Mouse (Mus musculus) MEL (cell line): ENCODE measurements around the gene Prss32. TPM values are rescaled to one million over a fixed set of nuclear protein-coding genes. Genes with fewer than 3 reads are reported as not detected.

Source experiments
- DNase-seq: peaks from one replicate; pipeline ENCODE4 v3.0.0; 2011; ENCODE audit warnings: low read depth, low spot score
- H3K27ac ChIP-seq: 2 replicates; pipeline ENCODE4 v1.5.1; 2012; ENCODE audit warnings: low read depth, mild to moderate bottlenecking, control low read depth, low read length, moderate library complexity; ENCODE audit not compliant: control insufficient read depth
- H3K27me3 ChIP-seq, 2 experiments: fragments of 150-350 bp in 1 of 2; sonication (generic) in 1 of 2; 2 replicates each; pipeline ENCODE4 v1.6.1; 2012; ENCODE audit warnings: low read length in 2 of 2, mild to moderate bottlenecking in 2 of 2, improper control_type of control experiment in 1 of 2, moderate library complexity in 1 of 2; ENCODE audit not compliant: insufficient read depth in 2 of 2, control insufficient read depth in 1 of 2
- H3K36me3 ChIP-seq, 2 experiments: 2 replicates each; pipeline ENCODE4 v1.6.1; 2012 to 2014; ENCODE audit warnings: low read length in 2 of 2, improper control_type of control experiment in 1 of 2, inconsistent platforms in 1 of 2, mild to moderate bottlenecking in 1 of 2; ENCODE audit not compliant: insufficient read depth in 2 of 2, control insufficient read depth in 1 of 2
- H3K4me1 ChIP-seq, 2 experiments: fragments of 150-350 bp in 1 of 2; sonication (generic) in 1 of 2; 2 replicates each; pipeline ENCODE4 v1.6.1; 2012; ENCODE audit warnings: low read length in 2 of 2, improper control_type of control experiment in 1 of 2, mild to moderate bottlenecking in 1 of 2; ENCODE audit not compliant: insufficient read depth in 2 of 2, control insufficient read depth in 1 of 2
- H3K4me3 ChIP-seq, 2 experiments: fragments of 150-350 bp in 1 of 2; sonication (generic) in 1 of 2; 2 replicates each; pipeline ENCODE4 v1.5.1; 2012; ENCODE audit warnings: low read depth in 2 of 2, low read length in 2 of 2, mild to moderate bottlenecking in 2 of 2, moderate library complexity in 2 of 2, control low read depth in 1 of 2, improper control_type of control experiment in 1 of 2; ENCODE audit not compliant: control insufficient read depth in 1 of 2, insufficient read depth in 1 of 2
- H3K79me2 ChIP-seq: 2 replicates; pipeline ENCODE4 v1.6.1; 2012; ENCODE audit warnings: mild to moderate bottlenecking, low read length, moderate library complexity; ENCODE audit not compliant: control insufficient read depth, poor library complexity, insufficient read depth
- H3K9ac ChIP-seq: 2 replicates; pipeline ENCODE4 v1.6.1; 2012; ENCODE audit warnings: low read depth, mild to moderate bottlenecking, control low read depth, low read length, moderate library complexity; ENCODE audit not compliant: control insufficient read depth, poor library complexity, severe bottlenecking
- H3K9me3 ChIP-seq: fragments of 150-350 bp; sonication (generic); replicated peaks from 2 replicates; pipeline ENCODE4 v1.6.1; 2012; ENCODE audit warnings: mild to moderate bottlenecking, low read length, improper control_type of control experiment, moderate library complexity; ENCODE audit not compliant: insufficient read depth
- CHD2 ChIP-seq: IDR thresholded peaks from 2 replicates; pipeline ENCODE4 v1.6.1; 2011; ENCODE audit warnings: low read length, improper control_type of control experiment
- ELF1 ChIP-seq: IDR thresholded peaks from 2 replicates; pipeline ENCODE4 v1.6.1; 2014; ENCODE audit warnings: low read depth, mild to moderate bottlenecking, inconsistent platforms, low read length, improper control_type of control experiment, moderate library complexity
- GATA1 ChIP-seq: IDR thresholded peaks from 2 replicates; pipeline ENCODE4 v1.6.1; 2011; ENCODE audit warnings: low read depth, low read length, improper control_type of control experiment
- HCFC1 ChIP-seq: IDR thresholded peaks from 2 replicates; pipeline ENCODE4 v1.6.1; 2012; ENCODE audit warnings: low read depth, mild to moderate bottlenecking, inconsistent platforms, low read length, improper control_type of control experiment, moderate library complexity
- JUND ChIP-seq: IDR thresholded peaks from 2 replicates; pipeline ENCODE4 v1.6.1; 2011; ENCODE audit warnings: low read depth, mild to moderate bottlenecking, improper control_type of control experiment, low read length
- MAX ChIP-seq: IDR thresholded peaks from 2 replicates; pipeline ENCODE4 v1.6.1; 2011; ENCODE audit warnings: low read length, improper control_type of control experiment
- MEF2A ChIP-seq: IDR thresholded peaks from 2 replicates; pipeline ENCODE4 v1.6.1; 2014; ENCODE audit warnings: low read depth, mild to moderate bottlenecking, inconsistent platforms, low read length, improper control_type of control experiment; ENCODE audit not compliant: poor library complexity, insufficient replicate concordance, severe bottlenecking; ENCODE audit errors: extremely low read depth
- POLR2A ChIP-seq, 2 experiments: IDR thresholded peaks; 2 replicates each; pipeline ENCODE4 v1.6.1; 2011 to 2012; ENCODE audit warnings: low read length in 2 of 2, mild to moderate bottlenecking in 2 of 2, control low read depth in 1 of 2, improper control_type of control experiment in 1 of 2, low read depth in 1 of 2, moderate library complexity in 1 of 2; ENCODE audit not compliant: control insufficient read depth in 1 of 2, insufficient read depth in 1 of 2, poor library complexity in 1 of 2
- POLR2AphosphoS5 ChIP-seq: IDR thresholded peaks from 2 replicates; pipeline ENCODE4 v1.6.1; 2012; ENCODE audit warnings: low read depth, borderline replicate concordance, mild to moderate bottlenecking, inconsistent platforms, low read length, moderate library complexity, mixed read lengths
- SIN3A ChIP-seq: IDR thresholded peaks from 2 replicates; pipeline ENCODE4 v1.6.1; 2012; ENCODE audit warnings: low read length, improper control_type of control experiment, inconsistent platforms
- SMC3 ChIP-seq: IDR thresholded peaks from 2 replicates; pipeline ENCODE4 v1.6.1; 2011; ENCODE audit warnings: low read depth, low read length, improper control_type of control experiment
- TAL1 ChIP-seq: IDR thresholded peaks from 2 replicates; pipeline ENCODE4 v1.6.1; 2012; ENCODE audit warnings: mild to moderate bottlenecking, inconsistent platforms, low read length, moderate library complexity, mixed read lengths
- USF2 ChIP-seq, 2 experiments: IDR thresholded peaks; 2 replicates each; pipeline ENCODE4 v1.6.1; 2011 to 2012; ENCODE audit warnings: improper control_type of control experiment in 2 of 2, low read length in 2 of 2, borderline replicate concordance in 1 of 2, inconsistent platforms in 1 of 2, low read depth in 1 of 2, mild to moderate bottlenecking in 1 of 2; ENCODE audit not compliant: insufficient read depth in 1 of 2
- ZC3H11A ChIP-seq: IDR thresholded peaks from 2 replicates; pipeline ENCODE4 v1.6.1; 2012; ENCODE audit warnings: low read depth, mild to moderate bottlenecking, inconsistent platforms, low read length, improper control_type of control experiment
- ZKSCAN1 ChIP-seq: IDR thresholded peaks from 2 replicates; pipeline ENCODE4 v1.6.1; 2012; ENCODE audit warnings: low read depth, mild to moderate bottlenecking, inconsistent platforms, low read length, improper control_type of control experiment, moderate library complexity
- ZNF384 ChIP-seq: IDR thresholded peaks from 2 replicates; pipeline ENCODE4 v1.6.1; 2012; ENCODE audit warnings: low read depth, mild to moderate bottlenecking, inconsistent platforms, low read length, improper control_type of control experiment
- polyA plus RNA-seq, 2 experiments: library from polyadenylated mRNA; stranded (reverse) in 1 of 2; unstranded in 1 of 2; fragments of >175 nt in 1 of 2; fragments of >200 nt in 1 of 2; gene quantifications; 2 replicates each; pipeline versions ENCODE4 v1.2.1 to v1.2.4; 2012; ENCODE audit warnings: low replicate concordance in 2 of 2, low read depth in 1 of 2; ENCODE audit not compliant: insufficient read length in 2 of 2, insufficient read depth in 1 of 2, missing spikeins in 1 of 2
- total RNA-seq: library from RNA; depleted of rRNA; stranded (reverse); fragments of 300-350 nt; gene quantifications from 2 replicates; pipeline ENCODE4 v1.2.3, GENCODE M21; 2012

Gene Prss32
- total and polyA plus RNA-seq, 3 experiments = 0.71 TPM; not detected in 2

DNA sequence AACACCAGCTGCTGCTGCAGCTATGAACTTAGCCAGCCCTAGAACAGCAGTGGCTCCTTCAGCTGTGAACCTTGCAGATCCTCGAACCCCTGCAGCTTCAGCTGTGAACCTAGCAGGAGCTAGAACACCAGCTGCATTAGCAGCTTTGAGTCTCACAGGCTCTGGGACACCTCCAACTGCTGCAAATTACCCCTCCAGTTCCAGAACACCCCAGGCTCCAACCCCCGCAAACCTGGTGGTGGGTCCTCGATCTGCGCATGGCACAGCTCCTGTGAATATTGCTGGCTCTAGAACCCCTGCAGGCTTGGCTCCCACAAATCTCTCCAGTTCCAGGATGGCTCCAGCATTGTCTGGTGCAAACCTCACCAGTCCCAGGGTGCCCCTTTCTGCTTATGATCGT lies 22.9 kb upstream of the Prss32 start:
- Histone ChIP-seq H3K9ac (no peak overlapping the region), H3K4me1 (no peaks in the 10 kb centered on the region), H3K9me3 (no peaks in the 10 kb centered on the region), H3K79me2 (peaks cover 2% of the 10 kb centered on the region; the same call in 1 of the 2 replicates), H3K36me3 (peaks cover 2 to 32% of the 10 kb centered on the region in 2 experiments; a peak in 2 of 4 replicates)
- DNase-seq = no peak
- TF ChIP-seq SIN3A = no peak
- TF ChIP-seq HCFC1 = no peak
- TF ChIP-seq TAL1 = no peak
- TF ChIP-seq POLR2A (IDR thresholded peaks at IDR 0.05; ENCODE audit: control insufficient read depth in 1 of 2, insufficient read depth in 1 of 2, low read depth in 1 of 2, low read length in 2 of 2, poor library complexity in 1 of 2) = peak in 1 of 2 experiments; percentile 28; a peak in 2 of 4 replicates
- TF ChIP-seq, all 39 proteins: peak for 1
- H3K4me3 ChIP-seq = no peak overlapping the region
- H3K27ac ChIP-seq = no peak overlapping the region
- H3K27me3 ChIP-seq = no peaks in the 10 kb centered on the region

GRCm38 (mm10) chr17:23822094-23822493 lies 21.6 kb upstream of the Prss32 start:
- Histone ChIP-seq H3K36me3 (peaks cover 7 to 22% of the 10 kb centered on the region in 2 experiments), H3K27me3 (no peaks in the 10 kb centered on the region), H3K9ac (no peak overlapping the region), H3K79me2 (peaks cover 4% of the 10 kb centered on the region; the same call in 1 of the 2 replicates), H3K9me3 (no peaks in the 10 kb centered on the region), H3K4me3 (no peak overlapping the region), H3K27ac (no peak overlapping the region), H3K4me1 (no peaks in the 10 kb centered on the region)
- DNase-seq = peak; percentile 21
- TF ChIP-seq USF2 (IDR thresholded peaks at IDR 0.05; ENCODE audit: borderline replicate concordance in 1 of 2, insufficient read depth in 1 of 2, low read depth in 1 of 2, low read length in 2 of 2) (no peak), ZKSCAN1 (no peak), CHD2 (no peak), TAL1 (no peak), GATA1 (no peak), JUND (no peak), MAX (no peak), POLR2AphosphoS5 (no peak), MEF2A (no peak), ZC3H11A (no peak), ZNF384 (no peak), ELF1 (no peak), SMC3 (no peak)
